Mouse (Mus musculus): Measurements from ENCODE around the gene Adgrf3.

GRCm38 (mm10) chr5:30204441-30204840 is 1.1 kb downstream of the Adgrf3 start:
- TF ChIP-seq POLR2A (IDR thresholded peaks at IDR 0.05; ENCODE audit: insufficient read length, low read depth) (no peak), TCF12 (IDR thresholded peaks at IDR 0.05; ENCODE audit: insufficient read depth, poor library complexity, severe bottlenecking) (no peak), MYOD1 (IDR thresholded peaks at IDR 0.05; ENCODE audit: control insufficient read depth in 1 of 3, insufficient read length in 2 of 3, low read depth in 2 of 3) (no peak), POLR2AphosphoS2 (IDR thresholded peaks at IDR 0.05; ENCODE audit: insufficient read length, low read depth) (no peak), USF1 (IDR thresholded peaks at IDR 0.05; ENCODE audit: low read depth) (no peak), E2F4 (IDR thresholded peaks at IDR 0.05; ENCODE audit: insufficient read depth) (no peak), CEBPB (IDR thresholded peaks at IDR 0.05; ENCODE audit: insufficient read depth, poor library complexity, severe bottlenecking) (no peak), TCF3 (IDR thresholded peaks at IDR 0.05; ENCODE audit: insufficient read length, low read depth) (no peak), MAX (IDR thresholded peaks at IDR 0.05; ENCODE audit: low read depth) (no peak), SRF (IDR thresholded peaks at IDR 0.05; ENCODE audit: control insufficient read depth, insufficient read length, low read depth) (no peak), REST (IDR thresholded peaks at IDR 0.05; ENCODE audit: insufficient read depth, insufficient read length) (no peak)

Data from myocyte (in vitro differentiated cells).